Mouse (Mus musculus): ENCODE measurements around the gene 9130213A22Rik.

GRCm38 (mm10) chr11:69119446-69120155 lies 2.8 kb downstream of the 9130213A22Rik start:
- TF ChIP-seq CTCF (IDR thresholded peaks at IDR 0.05; ENCODE audit: low read depth), result no peak
- TF ChIP-seq EP300 (IDR thresholded peaks at IDR 0.05; ENCODE audit: low read depth), result no peak
